Mouse (Mus musculus): ENCODE results near the gene Pdk4.

DNA sequence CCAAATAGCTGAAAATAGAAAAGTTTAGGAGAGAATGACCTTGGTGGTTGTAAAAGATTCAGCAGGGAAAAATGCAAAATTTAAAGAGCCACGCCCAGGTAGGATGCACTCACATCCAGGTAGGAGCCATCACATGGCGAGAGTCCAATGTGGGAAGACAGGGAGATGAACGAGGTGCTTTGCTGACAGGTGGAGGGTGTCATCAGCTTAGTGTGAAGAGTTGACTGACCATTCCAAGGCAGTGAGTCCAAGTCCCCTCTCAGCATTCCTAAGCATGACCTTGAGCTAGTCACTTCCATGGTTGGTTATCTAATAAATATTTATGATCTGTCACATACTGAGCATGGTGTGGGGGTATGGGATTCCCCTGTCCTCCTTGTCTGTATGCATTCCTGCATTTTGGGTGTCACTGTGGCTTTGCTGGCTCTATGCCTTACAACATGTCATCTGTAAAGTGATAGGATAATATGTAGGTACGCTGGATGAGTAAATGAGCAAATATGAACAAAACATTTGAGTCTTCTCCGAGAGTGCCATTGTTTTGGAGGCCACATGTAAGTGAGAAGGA lies 51.7 kb downstream of the Pdk4 start:
- TF ChIP-seq POLR2A (IDR thresholded peaks at IDR 0.05; ENCODE audit: control insufficient read depth, low read depth, low read length) (no peak), CTCF (IDR thresholded peaks at IDR 0.05; ENCODE audit: control insufficient read depth, insufficient read depth, insufficient replicate concordance, low read depth, low read length) (no peak)

Data from testis, adult 2 months (tissue).